Mouse (Mus musculus): ENCODE measurements around the gene Srsf10. TPM values are rescaled to one million over a fixed set of nuclear protein-coding genes. Genes with fewer than 3 reads are reported as not detected.
A peak's percentile ranks its signal among the peaks of the same experiment; 100 is the strongest.

Srsf10 gene
- polyA plus RNA-seq, 1 experiment from 2014 or later, result 349 TPM

DNA sequence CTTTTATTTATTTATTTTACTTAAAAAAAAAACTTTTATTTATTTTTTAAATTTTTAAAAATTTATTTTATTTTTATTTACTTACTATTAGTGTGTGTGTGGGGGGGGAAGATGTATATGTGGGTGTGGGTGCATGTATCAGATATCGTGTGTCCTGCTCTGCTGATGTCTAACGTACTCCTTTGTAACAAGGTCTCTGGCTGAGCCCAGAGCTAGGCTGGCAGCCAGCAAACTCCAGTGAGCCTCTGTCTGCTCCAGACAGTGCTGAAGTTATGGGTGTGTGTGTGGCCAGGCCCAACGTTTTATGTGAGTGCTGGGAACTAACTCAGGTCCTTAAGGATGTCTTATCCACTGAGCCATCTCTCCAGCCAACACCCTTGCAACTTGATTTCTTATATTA lies 56.6 kb downstream of the Srsf10 start:
- 72% methylated on average over 3 of the region's 3 CpGs for WGBS
- Histone ChIP-seq H3K4me2 (ENCODE audit: low read depth) (no peak overlapping the region), H3K9ac (ENCODE audit: low read length) (no peak overlapping the region), H3K4me3 (ENCODE audit: low read depth, low read length) (no peak overlapping the region), H3K4me1 (ENCODE audit: control insufficient read depth, insufficient read depth, low read length) (no peaks in the 10 kb centered on the region), H3K36me3 (ENCODE audit: control insufficient read depth, insufficient read depth, low read length) (no peaks in the 10 kb centered on the region), H3K27me3 (ENCODE audit: control insufficient read depth, insufficient read depth, low read length) (no peaks in the 10 kb centered on the region), H3K27ac (ENCODE audit: low read depth, low read length) (no peak overlapping the region), H3K9me3 (ENCODE audit: control insufficient read depth, low read length) (no peaks in the 10 kb centered on the region)
- ATAC-seq (ENCODE audit: insufficient read depth, low FRiP score, low TSS enrichment), result no peak
- no peak for DNase-seq (ENCODE audit: low spot score)

DNA sequence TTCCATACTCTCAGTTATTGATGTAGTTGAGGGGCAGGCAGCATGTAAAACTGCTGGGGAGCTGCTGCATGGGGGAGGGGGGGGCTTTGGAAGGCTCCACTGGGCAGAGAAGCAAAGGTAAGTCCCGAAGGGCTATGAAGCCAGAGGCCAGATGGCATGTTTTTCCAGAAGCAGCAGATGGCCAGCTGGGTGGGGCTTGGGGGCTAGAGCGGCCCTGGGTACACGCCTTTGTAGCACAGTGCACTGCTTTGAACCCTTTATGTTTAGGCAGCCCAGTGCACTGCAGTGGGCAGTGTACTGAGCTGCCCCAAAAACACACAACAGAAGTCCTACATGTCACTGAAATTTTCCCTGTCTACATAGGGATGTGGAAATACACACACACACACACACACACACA lies 57.3 kb downstream of the Srsf10 start:
- Histone ChIP-seq H3K4me3 (ENCODE audit: low read depth, low read length) (no peak overlapping the region), H3K27ac (ENCODE audit: low read depth, low read length) (0 out of 2 replicates have a peak overlapping the region, but pooled peaks have one; percentile 56), H3K9ac (ENCODE audit: low read length) (no peak overlapping the region), H3K36me3 (ENCODE audit: control insufficient read depth, insufficient read depth, low read length) (no peaks in the 10 kb centered on the region), H3K4me2 (ENCODE audit: low read depth) (no peak overlapping the region), H3K27me3 (ENCODE audit: control insufficient read depth, insufficient read depth, low read length) (no peaks in the 10 kb centered on the region), H3K4me1 (ENCODE audit: control insufficient read depth, insufficient read depth, low read length) (no peaks in the 10 kb centered on the region), H3K9me3 (ENCODE audit: control insufficient read depth, low read length) (no peaks in the 10 kb centered on the region)
- DNase-seq (ENCODE audit: low spot score) (peak; percentile 59), ATAC-seq (ENCODE audit: insufficient read depth, low FRiP score, low TSS enrichment) (peak; percentile 63)
- WGBS, result 11% methylated on average over 3 of the region's 3 CpGs

DNA sequence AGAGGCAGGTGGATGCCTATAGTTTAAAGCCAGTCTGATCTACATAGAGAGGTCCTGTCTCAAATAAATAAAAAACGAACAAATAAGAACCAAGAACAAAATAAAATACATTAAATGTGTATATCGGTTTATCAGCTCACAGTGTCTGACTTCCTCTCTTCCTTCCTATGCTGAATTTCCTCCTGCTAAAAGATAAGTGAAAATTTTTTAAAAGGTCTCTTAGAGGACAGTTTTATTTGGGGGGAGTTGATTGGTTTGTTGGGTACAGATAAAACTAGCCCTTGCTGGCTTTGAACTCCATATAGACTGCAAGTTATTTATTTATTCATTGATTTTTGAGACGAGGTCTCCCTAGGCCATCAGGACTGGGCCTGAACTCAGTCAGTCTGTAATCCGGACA lies 57.9 kb downstream of the Srsf10 start:
- no peak for DNase-seq (ENCODE audit: low spot score)
- Histone ChIP-seq H3K9me3 (ENCODE audit: control insufficient read depth, low read length) (no peaks in the 10 kb centered on the region), H3K4me2 (ENCODE audit: low read depth) (no peak overlapping the region), H3K27ac (ENCODE audit: low read depth, low read length) (peak overlapping the region; percentile 56; the same call in 1 of the 2 replicates), H3K9ac (ENCODE audit: low read length) (no peak overlapping the region), H3K4me3 (ENCODE audit: low read depth, low read length) (no peak overlapping the region), H3K4me1 (ENCODE audit: control insufficient read depth, insufficient read depth, low read length) (no peaks in the 10 kb centered on the region), H3K27me3 (ENCODE audit: control insufficient read depth, insufficient read depth, low read length) (no peaks in the 10 kb centered on the region), H3K36me3 (ENCODE audit: control insufficient read depth, insufficient read depth, low read length) (no peaks in the 10 kb centered on the region)
- ATAC-seq (ENCODE audit: insufficient read depth, low FRiP score, low TSS enrichment), result no peak
- WGBS, result 78% methylated on average over 4 of the region's 4 CpGs

DNA sequence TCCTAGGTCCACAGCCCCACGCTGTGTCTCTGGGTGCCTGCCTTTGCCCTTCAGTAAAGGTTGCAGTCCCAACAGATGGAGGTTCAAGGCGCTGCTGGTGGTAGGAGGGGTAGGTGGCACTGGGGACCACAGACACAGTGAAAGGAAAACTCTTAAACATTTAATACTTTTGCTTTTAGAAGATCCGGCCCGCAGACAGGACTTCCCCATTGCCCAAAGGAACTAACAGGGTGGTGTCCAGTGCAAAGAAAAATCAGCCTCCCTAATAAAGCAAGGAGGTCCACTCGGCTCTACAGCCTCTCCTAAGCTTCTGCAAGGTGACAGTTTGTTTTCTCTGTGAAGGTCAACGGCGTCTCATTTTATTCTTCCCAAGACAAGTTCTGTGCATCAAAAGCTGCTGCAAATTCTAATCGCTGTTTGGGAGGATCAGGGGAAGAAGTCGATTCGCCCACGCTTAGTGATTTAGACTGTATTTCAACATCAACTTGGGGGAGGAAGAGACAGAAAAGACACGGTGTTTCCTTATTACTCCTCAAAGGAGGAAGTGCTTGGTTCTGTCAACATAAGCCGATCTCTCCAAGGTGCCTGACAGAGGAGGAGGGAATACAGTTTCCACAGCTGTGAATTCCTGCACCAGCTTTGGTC lies 63.2 kb downstream of the Srsf10 start:
- H3K27me3 ChIP-seq (ENCODE audit: control insufficient read depth, insufficient read depth, low read length), result no peaks in the 10 kb centered on the region
- H3K9ac ChIP-seq (ENCODE audit: low read length), result no peak overlapping the region
- no peaks in the 10 kb centered on the region for H3K9me3 ChIP-seq (ENCODE audit: control insufficient read depth, low read length)
- no peak for ATAC-seq (ENCODE audit: insufficient read depth, low FRiP score, low TSS enrichment)
- H3K4me1 ChIP-seq (ENCODE audit: control insufficient read depth, insufficient read depth, low read length), result peaks cover 8% of the 10 kb centered on the region; the same call in 1 of the 2 replicates
- no peak overlapping the region for H3K4me3 ChIP-seq (ENCODE audit: low read depth, low read length)
- H3K27ac ChIP-seq (ENCODE audit: low read depth, low read length), result no peak overlapping the region
- 90% methylated on average over 13 of the region's 13 CpGs for WGBS
- no peaks in the 10 kb centered on the region for H3K36me3 ChIP-seq (ENCODE audit: control insufficient read depth, insufficient read depth, low read length)
- no peak overlapping the region for H3K4me2 ChIP-seq (ENCODE audit: low read depth)
- DNase-seq (ENCODE audit: low spot score), result no peak

GRCm38 (mm10) chr4:135919280-135919639 lies 63.7 kb downstream of the Srsf10 start:
- Histone ChIP-seq H3K9me3 (ENCODE audit: control insufficient read depth, low read length) (no peaks in the 10 kb centered on the region), H3K27ac (ENCODE audit: low read depth, low read length) (no peak overlapping the region), H3K4me2 (ENCODE audit: low read depth) (no peak overlapping the region), H3K36me3 (ENCODE audit: control insufficient read depth, insufficient read depth, low read length) (no peaks in the 10 kb centered on the region), H3K4me3 (ENCODE audit: low read depth, low read length) (no peak overlapping the region), H3K4me1 (ENCODE audit: control insufficient read depth, insufficient read depth, low read length) (peaks cover 8% of the 10 kb centered on the region; the same call in 1 of the 2 replicates), H3K27me3 (ENCODE audit: control insufficient read depth, insufficient read depth, low read length) (no peaks in the 10 kb centered on the region), H3K9ac (ENCODE audit: low read length) (no peak overlapping the region)
- 88% methylated on average over 3 of the region's 3 CpGs for WGBS
- ATAC-seq (ENCODE audit: insufficient read depth, low FRiP score, low TSS enrichment) (no peak), DNase-seq (ENCODE audit: low spot score) (no peak)

Other genes with a start within 250 kb of the Srsf10 start
- gene Ifnlr1, start 169.5 kb upstream of the Srsf10 start, polyA plus RNA-seq (2014; fragmentation: Nextera tagmentation; extraction: Ambion mirVana), result 0.05 and 0.16 TPM in 2 replicates
- not detected in 2 replicates for gene Il22ra1, start 127.6 kb upstream of the Srsf10 start, polyA plus RNA-seq (2014; fragmentation: Nextera tagmentation; extraction: Ambion mirVana)
- 0.62 and 0.93 TPM in 2 replicates for gene Myom3, start 96.0 kb upstream of the Srsf10 start, polyA plus RNA-seq (2014; fragmentation: Nextera tagmentation; extraction: Ambion mirVana)
- 196 and 201 TPM in 2 replicates for gene Pnrc2, start 18.1 kb downstream of the Srsf10 start, polyA plus RNA-seq (2014; fragmentation: Nextera tagmentation; extraction: Ambion mirVana)
- 0.38 and 1.0 TPM in 2 replicates for gene Cnr2, start 39.6 kb downstream of the Srsf10 start, polyA plus RNA-seq (2014; fragmentation: Nextera tagmentation; extraction: Ambion mirVana)
- gene Fuca1, start 65.0 kb downstream of the Srsf10 start, polyA plus RNA-seq (2014; fragmentation: Nextera tagmentation; extraction: Ambion mirVana), result 47.2 and 60.6 TPM in 2 replicates
- gene Hmgcl, start 90.7 kb downstream of the Srsf10 start, polyA plus RNA-seq (2014; fragmentation: Nextera tagmentation; extraction: Ambion mirVana), result 62.3 and 62.7 TPM in 2 replicates
- gene Gale, start 108.0 kb downstream of the Srsf10 start, polyA plus RNA-seq (2014; fragmentation: Nextera tagmentation; extraction: Ambion mirVana), result 34.2 and 36.4 TPM in 2 replicates
- 161 and 171 TPM in 2 replicates for gene Lypla2, start 116.9 kb downstream of the Srsf10 start, polyA plus RNA-seq (2014; fragmentation: Nextera tagmentation; extraction: Ambion mirVana)
- gene Pithd1, start 131.5 kb downstream of the Srsf10 start, polyA plus RNA-seq (2014; fragmentation: Nextera tagmentation; extraction: Ambion mirVana), result 60.0 and 60.6 TPM in 2 replicates
- gene Eloa, start 166.0 kb downstream of the Srsf10 start, polyA plus RNA-seq (2014; fragmentation: Nextera tagmentation; extraction: Ambion mirVana), result 44.3 and 45.2 TPM in 2 replicates
- gene Rpl11, start 197.7 kb downstream of the Srsf10 start, polyA plus RNA-seq (2014; fragmentation: Nextera tagmentation; extraction: Ambion mirVana), result 410 and 416 TPM in 2 replicates